Mouse (Mus musculus) ovary, postnatal 36 days (tissue): ENCODE results near the gene Phactr1.

Experiments used
- DNase-seq: peaks from one replicate; pipeline ENCODE4 v3.0.0; 2022; ENCODE audit warnings: low spot score, mixed read lengths

Gene Phactr1

DNA sequence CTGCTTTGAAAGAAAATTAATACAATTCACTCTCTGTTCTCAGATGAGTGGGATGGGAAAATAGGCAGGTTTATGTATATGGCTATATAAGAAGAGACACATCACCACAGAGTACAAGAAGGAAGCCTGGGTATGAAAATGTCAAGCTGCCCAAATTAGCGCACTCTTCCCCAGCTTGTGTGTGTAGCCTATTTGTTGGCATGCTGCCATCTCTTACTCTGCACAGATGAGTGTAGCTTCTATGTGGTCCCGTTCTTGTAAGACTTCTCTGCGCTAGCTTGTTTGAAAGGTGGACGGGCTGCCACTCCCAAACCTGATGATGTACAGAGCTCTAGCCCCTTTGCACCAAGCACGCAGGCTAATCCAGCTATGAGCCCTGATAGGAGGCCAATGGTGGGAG lies 78.7 kb downstream of the Phactr1 start:
- no peak for DNase-seq

DNA sequence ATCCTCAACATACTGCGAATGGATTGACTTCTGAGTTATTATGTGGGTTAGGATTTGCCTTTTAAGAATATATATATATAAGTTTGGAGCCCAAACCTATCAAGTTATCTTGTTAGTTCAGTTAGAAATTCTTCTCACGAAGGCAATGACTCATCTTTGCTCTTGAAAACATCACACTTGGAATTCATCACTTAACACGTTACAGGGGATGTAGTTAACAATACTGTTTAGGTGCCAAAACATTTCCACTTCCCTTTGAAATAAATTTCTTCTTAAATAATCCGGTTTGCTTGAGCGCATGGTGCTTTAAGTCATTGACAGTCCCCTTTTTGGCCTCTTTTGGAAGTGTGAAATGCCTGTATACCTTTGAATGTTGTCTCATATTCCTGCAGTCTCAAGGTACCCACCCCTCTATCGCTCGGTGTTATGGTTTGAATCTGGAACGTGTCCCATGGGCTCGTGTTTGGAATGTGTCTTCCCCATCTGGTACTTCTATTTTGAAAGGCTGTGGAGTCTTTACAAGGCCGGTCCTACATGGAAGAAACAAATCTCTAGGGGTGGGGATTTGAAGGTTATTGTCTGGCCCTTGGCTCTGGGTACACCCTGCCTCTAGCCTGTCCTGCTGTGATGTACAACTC lies 80.6 kb downstream of the Phactr1 start:
- no peak for DNase-seq

DNA sequence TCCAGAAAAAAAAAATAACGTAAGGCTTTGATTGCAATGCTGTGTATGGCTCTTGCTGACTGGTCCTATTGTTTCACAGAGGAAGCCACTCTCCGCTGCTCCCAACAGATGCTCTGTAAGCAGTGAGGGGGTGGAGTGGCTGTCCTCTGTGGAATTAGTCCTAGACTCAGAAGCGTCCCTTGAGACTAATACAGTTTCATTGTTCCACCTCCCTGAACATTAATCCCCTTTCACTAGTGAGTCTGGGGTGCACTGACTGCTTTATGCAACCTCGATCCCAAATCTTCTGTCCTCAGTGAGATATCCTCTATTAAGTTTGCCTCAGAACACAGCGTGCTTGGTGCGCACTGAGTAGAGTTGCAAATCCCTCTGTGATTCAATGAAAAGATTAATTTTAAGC lies 91.9 kb downstream of the Phactr1 start:
- no peak for DNase-seq

DNA sequence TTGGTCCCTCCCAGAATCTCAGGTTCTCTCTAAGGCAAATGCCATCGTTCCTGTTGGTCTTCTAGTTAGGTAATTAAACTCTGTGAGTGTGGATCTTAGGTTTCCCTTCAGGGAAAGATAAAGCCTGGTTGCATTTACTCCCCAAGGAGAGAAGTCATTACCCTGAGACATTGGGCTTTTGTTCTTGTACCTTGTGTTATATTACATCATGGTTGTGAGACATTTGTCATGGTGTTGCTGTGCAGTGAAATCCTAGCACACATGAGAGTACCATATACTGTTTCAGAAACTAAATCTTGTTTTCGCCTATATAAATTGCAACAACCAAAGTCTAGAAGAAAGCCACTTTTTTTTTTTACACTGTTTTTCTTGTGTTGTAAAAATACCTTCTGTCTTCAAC lies 93.6 kb downstream of the Phactr1 start:
- DNase-seq: no peak

DNA sequence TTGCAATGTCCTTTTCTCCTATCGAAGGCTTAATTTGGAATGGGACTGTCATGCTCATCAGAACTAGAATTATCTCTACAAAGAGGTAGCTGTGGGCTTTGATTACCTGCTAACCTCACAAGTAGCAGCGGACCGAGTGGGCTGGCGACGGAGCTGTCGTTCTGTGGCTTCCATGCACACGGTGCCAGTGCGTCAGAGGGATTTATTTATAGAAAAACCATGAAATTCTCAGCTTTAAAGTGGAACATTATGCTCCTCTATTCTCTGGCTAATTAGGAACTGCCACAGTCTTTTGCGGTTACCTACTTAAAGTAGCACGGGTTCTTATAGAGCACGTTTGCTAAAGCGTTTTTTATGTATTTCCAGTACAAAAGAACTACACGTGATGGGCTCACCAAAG lies 101.7 kb downstream of the Phactr1 start:
- no peak for DNase-seq

DNA sequence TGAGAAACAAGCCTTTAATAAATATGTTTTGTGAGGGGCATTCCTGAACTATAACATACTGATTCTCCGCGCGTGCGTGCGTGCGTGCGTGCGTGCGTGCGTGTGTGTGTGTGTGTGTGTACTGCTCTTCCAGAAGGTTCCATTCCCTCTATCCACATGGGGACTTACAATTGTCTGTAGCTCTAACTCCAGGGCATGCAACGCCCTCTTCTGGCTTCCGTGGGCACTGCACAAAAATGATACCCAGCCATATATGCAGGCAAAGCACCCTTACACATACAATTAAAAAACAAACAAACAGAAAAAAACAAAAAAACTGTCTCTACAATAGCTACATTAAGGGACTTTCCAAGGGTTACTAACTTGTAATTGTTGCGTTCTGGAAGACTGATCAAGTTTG lies 108.8 kb downstream of the Phactr1 start:
- no peak for DNase-seq

DNA sequence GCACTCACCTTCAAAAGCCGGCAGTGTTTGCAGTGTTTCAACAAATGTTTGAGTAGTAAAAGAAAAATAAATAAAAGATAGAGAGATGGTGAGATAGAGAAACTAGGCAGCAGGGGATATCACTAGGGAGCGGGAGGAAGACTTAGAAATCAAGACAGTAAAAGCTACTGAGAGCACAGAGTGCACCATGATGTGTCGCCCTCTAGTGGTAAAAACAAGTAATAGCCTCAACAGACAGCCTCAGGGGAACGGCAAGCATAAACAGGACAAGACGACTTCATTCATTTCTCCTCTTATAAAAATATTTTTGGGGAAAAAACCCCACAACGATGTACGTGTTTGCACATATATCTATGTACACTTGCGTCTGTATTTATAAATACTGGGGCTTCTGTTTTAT lies 111.9 kb downstream of the Phactr1 start:
- no peak for DNase-seq

DNA sequence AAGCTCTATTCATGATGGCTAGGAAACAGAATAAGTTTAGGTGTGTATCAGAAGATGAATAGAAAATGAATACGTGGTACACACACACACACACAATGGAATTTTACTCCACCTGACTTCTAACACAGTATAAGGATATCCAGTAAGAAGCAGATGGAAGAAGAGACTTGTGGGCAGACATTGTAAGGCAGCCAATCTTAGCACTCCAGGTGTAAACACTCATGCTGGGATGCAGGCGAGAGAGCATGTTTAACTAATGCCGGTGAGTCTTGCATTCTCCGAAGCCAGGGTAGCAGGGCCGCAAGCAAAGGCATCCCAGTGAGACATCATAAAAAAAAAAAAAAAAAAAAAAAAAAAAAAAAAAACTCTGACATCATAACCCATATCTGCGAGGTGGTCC lies 120.1 kb downstream of the Phactr1 start:
- DNase-seq: no peak

DNA sequence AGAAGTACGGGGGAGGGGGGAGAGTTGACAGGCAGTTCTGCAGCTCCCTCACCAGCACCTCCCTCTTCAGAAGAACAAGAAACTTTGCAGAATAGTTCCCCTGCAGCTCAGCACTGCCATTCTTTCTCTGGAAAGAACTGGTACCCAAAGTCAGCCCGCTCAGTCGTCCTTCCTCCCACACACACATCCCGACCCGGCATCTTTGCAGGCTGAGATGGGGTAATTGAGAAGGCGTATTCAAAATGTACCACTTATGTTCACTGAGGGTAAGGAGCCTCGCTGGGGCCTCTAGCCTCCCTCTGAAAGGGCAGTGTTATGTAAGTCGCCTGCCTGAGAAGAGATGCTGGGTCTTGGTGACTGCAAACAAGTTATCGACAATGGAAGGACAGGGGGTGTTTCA lies 123.9 kb downstream of the Phactr1 start:
- DNase-seq: no peak

DNA sequence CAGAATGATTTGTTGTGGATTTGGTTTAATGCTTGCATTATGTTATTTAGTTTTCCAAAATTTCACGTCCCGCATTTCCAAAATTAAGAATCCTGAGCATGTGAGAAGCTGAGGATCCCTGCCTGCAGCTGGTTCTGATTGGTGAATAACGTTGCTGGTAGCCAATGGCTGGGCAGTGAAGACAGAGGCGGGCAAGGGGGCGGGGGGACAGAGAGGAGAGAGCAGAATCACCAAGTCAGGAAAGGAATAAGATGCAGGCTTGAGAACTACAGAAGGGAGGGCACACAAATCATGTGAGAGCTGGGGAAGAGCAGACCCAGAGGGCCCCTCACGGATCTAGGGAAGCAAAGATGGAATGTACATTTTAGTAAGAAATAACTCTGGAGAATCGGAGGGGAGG lies 132.3 kb downstream of the Phactr1 start:
- no peak for DNase-seq

DNA sequence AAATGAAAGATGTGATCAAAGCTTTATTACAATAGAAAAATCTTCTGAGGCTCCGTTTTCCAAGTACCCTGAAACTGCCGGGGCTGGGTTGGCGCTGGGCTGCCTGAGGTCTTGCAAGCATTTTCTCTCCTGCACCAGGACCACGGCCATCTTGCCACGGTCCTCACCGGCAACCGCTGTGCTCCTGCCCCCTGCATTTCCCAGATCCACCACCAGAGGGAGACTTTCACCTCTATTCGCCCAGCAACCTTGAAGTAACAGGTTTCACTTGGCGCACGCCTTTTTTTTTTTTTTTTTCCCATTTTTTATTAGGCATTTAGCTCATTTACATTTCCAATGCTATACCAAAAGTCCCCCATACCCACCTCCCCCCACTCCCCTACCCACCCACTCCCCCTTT lies 138.0 kb downstream of the Phactr1 start:
- DNase-seq: peak; percentile 62

DNA sequence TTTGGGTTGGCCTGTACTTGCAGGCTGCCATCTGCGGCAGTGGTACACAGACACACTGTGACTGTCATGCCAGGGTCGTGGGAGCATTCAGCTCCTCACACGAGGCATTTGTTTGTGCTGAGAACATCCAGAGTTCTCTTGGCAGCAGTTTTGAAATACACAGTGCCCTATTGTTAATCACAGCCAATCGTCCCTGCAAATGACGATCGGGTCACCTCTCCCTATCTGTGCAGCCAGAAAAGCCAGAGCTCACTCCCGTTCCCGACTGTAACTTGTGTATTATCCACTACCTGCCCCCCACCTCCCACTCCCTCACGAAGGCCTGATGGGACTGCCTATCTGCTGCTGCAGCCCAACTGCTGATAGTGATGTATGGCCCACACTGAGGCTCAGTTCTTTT lies 140.1 kb downstream of the Phactr1 start:
- DNase-seq: no peak

DNA sequence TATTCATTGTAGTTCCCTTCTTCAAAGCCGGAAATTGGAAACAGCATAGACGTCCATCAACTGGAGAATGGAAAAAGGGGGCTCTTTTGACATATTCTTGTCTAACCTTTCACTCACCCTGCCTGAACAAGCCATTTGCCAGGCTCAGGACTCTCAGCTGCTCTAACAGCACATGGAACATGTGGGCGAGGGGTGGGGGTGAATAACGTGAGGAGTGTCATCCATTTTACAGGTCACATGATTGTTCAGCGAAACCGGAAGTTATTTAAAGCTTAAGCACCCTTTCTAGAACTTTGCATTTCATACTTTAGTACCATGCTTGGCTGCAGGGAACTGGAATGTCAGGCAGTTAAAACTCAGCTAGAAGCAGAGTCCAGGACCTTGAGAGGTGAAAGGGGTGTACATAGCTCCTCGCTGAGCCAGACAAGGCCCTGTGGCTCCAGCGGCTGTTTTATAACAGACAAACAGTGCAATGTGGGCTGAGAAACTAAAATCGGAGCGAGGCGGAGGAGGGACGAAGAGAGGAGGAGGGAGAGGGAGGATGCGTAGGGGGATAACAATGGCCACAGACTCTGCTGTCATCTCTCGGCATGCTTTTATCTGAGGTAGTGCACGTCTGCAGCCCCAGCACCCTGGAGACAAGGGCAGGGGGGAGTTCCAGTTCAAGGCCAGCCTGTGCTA lies 141.1 kb downstream of the Phactr1 start:
- peak; percentile 40 for DNase-seq

DNA sequence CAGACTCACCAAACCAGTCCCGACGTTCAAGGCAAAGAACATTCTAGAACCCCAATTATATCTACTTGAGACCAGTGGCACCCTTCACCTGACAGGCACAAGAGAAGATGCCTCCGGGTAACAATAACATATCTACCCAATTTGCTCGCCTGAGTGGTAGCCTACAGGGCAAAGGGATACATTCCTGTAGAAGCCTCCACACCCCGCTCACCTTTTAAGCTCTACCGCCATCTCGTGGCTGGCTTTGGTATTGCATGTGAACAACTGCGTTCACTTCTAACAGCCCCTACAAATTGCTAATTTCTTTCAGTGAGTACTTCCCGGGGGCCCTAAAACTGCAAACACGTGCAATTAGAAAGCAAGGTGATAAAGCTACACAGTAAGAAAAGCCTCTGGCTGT lies 142.1 kb downstream of the Phactr1 start:
- DNase-seq: peak; percentile 82

DNA sequence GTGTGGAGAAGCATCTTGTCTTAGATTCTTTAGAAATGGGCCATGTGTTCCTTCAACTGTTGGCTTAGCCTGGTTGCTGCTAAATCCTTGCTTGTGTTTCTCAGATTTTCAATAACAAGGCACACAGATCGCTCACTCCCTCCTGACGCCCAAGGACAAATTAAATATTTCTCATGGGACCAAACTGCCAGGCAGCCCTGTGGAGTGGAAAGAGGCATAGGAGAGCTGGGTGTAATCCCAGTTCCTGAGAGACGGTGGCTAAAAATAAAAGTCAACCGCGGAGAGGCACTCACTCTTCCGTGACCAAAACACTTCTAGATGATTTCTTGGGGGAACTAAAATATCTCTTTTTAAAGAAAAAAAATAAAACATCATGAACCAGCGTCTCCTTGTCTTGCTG lies 143.5 kb downstream of the Phactr1 start:
- DNase-seq: no peak

DNA sequence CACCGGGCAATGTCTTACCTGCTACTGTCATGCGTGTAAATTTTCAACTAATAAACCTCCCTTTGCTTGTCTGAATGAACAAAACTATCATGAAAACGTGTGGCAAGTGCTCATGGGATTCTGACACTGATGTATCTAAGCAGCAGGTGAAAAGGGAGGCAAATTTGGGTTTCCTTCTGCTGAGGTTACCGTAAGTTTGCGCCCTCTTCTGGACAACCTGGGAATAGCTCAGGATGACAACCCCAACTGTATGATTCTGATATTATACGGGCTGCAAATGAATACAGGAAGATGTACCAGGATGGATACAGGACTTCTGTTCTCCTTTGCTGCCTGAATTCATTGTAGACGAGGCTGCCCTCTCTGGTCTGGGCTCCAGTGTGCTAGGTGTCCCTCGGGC lies 146.2 kb downstream of the Phactr1 start:
- DNase-seq: peak; percentile 15

DNA sequence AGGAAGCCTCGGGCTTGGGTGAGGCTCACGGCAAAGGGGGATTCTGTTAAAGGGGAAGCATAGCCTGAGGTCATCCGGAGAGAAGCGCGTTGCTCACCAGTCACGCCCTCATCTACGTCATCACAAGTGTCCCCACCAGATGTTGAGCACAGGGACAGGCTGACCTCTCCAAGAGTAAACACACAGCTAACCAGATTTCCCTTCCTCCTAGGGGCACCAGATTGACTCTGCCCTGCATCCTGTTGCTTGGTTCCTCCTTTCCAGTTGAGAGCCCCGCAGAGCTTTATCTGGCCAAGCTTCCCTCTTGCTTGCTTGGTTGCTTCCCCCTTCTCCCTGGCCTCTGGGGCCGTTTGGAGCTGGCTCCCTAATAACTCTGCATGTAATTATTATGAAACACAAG lies 148.6 kb downstream of the Phactr1 start:
- DNase-seq: peak; percentile 53

DNA sequence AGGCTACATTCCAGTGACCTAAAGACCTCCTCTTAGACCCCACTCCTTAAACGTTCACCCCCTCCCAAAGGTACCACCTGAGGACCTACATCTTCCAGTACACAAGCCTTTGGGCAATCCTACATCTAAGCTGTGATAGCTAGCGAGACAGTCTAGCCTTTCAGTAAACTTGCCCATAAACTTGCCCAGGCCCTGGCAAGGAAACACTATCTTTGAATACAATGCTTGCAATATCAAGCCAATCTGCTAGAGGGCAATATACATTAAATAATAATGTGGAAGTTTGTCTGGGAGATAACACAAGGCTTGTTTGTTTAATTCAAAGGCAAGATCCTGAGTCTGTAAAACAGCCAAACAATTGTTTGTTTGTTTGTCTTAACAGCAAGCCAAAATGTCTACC lies 155.0 kb downstream of the Phactr1 start:
- no peak for DNase-seq

DNA sequence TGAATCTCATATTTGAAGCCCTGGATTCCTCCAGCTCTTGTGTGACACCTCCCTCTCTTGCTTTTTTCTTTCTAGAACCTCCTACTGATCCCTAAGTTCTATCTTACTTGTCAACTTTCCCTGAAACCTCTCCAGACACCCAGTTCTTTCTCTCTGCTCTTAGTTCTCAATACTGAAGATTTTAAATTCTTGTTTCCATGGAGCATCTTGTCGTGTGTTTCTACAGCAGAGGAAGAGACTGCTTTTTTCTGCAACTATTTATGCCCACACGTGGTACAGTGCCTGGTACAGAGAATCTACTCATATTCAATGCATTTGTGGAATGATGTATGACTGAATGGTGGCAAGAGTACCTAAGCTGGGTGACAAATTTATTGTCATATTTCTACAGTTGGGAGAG lies 158.9 kb downstream of the Phactr1 start:
- DNase-seq: no peak

DNA sequence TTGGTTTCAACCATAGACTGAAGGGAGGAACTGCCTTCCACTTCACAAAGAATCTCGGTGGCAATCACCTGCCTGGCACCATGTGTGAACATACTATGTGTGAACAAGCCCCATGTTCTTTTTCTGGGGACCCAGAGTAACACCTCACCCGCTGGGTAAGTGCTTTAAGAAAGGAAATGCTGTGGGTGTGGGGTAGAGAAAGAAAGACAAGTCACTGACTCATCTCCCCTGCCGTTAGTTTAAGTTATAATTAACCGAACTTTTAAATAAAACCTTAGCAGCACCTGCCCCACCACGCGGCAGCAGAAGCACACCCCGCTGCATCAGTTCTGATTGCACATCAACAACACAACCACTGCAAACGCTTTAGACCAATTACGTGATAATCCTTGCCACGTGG lies 171.7 kb downstream of the Phactr1 start:
- DNase-seq: no peak

DNA sequence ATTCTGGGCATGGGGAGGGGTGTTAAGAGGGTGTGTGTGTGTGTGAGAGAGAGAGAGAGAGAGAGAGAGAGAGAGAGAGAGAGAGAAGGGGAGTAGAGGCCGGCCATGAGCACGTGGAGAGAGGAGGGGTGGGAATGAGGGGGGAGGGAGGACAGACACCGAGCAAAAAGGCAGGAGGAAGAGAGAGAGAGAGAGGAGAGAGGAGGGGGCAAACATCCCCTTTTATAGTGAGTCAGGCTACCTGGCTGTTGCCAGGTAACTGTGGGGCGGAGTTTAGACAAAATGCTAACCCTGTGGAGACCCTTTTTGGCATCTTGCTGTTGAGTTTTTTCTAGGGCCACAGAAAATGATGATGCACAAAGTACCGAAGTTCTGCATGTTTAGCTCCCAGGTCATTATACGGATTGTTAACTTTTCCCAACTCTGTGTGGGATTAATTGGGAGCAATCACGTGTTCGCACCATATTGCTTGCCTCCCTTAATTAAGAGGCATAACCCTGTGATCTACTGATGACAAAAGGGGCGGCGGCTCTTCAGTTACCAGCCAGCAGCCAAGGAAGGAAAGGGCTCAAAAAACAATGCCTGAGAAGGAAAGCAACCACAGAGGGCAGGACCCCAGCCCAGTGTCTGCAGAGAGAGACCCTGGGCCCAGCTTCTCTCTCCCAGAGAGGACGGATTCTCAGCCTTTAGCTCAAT lies 173.6 kb downstream of the Phactr1 start:
- DNase-seq: no peak

DNA sequence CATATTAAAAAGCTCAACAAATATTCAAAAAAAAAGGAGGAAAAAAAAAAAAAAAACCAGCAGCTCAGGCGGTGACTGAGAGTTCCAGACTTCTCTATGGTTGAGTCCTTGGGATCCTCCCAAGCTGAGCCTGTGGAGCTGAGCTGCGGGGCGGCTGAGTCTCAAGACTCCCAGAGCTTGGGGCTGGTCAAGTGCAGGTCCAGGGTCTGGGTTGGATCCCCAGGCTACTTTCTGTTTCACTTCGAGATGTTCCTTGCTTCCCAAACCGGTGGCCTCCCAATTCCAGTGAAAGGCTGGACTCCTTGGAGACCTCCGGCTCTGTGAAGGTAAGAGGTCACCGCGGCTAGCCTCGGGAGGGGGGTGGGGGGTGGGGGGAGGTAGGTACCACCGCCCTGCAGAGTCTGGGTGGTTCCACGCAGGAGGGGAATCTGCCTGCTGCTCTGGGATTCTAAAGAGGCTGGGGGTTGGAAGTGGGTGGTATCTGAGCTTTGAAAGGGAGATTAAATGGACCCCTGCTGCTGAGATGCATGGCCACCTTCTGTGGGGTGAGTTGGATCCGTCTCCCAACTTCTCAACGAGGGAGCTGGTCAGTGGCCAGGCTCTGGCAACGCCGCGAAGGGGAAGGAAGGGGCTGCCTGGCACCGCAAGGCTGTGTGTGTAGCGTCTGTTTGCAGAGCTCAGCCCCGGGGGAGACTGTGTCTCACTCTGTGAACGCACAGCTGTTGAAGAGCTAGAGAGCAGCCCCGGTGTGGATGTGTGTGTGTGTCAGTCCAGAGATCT lies 185.9 kb downstream of the Phactr1 start:
- DNase-seq: peak; percentile 64

DNA sequence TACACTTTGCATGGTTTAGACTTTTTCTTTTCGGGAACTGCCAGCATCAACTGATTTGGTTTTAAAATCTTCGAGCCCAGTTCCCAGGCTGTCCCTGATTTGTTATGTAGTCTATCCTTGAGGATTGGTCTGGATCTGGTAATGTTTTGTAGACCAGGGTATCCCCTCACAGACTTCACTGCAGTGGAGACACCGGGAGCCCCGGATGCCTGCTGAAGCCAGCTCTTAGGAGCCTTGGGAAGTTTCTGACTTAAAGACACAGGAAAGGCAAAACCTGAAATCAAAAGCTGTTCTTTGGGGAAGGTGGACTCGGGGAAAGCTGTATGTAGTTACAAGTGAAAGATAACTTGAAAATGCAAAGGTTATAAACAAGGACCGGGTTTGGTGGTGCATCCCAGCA lies 186.6 kb downstream of the Phactr1 start:
- DNase-seq: no peak
